Mouse (Mus musculus): ENCODE results near the gene Trpv2. TPM values are rescaled to one million over a fixed set of nuclear protein-coding genes. Genes with fewer than 3 reads are reported as not detected.

The Trpv2 gene
- total RNA-seq, 1 experiment from 2014 or later, result 24.5 TPM

DNA sequence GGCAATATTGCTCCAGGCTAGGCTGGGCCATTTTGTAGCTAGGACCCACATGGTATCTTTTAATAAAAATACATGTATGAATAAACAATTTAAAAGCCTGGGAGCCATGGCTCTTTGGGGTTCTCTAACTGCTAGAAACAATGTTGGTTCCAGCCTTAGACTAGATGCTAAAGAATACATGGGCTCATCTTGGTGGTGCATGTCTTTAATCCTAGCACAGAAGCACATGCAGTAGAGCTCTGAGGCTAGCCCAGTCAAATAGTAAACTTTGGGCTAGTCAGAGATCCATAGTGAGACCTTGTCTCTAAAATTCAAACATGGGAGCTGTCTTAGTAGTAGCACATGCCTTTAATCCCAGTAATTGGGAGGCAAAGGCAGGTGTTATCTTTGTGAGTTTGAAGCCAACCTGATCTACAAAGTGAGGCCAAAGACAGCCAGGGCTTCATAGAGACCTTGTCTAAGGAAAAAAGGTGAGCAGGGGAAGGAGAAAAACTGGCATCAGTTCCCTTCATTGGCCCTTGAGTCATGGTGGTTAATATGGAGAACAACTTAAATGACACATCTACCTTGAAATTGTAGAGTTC, 19.3 kb upstream of the Trpv2 start:
- ATAC-seq (replicated peaks in 1 of 2; ENCODE audit: insufficient read depth in 1 of 2, low FRiP score in 2 of 2, low TSS enrichment in 1 of 2, low read depth in 1 of 2, poor library complexity in 2 of 2, severe bottlenecking in 2 of 2), result no peak

DNA sequence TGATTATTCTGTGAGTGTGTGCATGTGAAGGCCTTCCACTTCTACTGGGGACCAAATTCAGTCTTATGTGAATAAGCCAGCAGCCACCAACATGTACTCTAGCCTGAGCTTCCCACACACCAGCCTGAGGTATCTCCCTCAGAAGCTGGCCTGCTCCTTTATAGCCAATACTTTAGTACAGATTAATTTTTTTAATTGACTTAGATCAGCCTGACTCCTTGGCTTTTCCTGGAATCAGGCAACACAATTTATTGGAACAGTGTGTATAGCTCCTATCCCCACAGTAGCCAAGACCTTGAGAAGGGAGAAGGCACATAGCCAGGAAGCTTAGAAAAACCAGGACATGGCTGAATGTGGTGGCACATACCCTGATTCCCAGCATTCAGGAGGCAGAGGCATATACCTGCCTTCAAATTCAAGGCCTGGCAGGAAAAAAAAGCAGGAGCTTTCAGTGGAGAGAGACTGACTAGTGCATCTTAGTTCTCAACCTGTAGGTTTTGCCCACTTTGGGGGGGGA, 18.3 kb upstream of the Trpv2 start:
- no peak for ATAC-seq (replicated peaks in 1 of 2; ENCODE audit: insufficient read depth in 1 of 2, low FRiP score in 2 of 2, low TSS enrichment in 1 of 2, low read depth in 1 of 2, poor library complexity in 2 of 2, severe bottlenecking in 2 of 2)

DNA sequence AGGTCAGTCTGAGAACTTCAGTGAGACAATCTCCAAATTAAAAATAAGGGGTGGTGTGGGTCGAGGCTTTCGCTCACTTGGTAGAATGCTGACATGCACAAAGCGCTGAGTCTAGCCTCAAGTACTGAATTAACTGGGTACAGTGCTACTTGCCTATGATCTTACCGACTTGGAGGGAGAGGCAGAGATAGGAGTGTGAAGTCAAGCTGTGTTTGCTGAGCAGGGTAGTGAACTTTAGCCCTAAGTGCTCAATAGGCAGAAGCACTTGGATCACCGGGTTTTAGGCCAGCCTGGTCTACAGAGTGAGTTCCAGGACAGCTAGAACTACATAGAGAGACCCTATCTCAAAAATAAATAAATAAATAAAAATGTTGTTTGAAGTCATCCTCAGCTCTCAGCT, 17.1 kb upstream of the Trpv2 start:
- ATAC-seq (replicated peaks in 1 of 2; ENCODE audit: insufficient read depth in 1 of 2, low FRiP score in 2 of 2, low TSS enrichment in 1 of 2, low read depth in 1 of 2, poor library complexity in 2 of 2, severe bottlenecking in 2 of 2), result no peak

DNA sequence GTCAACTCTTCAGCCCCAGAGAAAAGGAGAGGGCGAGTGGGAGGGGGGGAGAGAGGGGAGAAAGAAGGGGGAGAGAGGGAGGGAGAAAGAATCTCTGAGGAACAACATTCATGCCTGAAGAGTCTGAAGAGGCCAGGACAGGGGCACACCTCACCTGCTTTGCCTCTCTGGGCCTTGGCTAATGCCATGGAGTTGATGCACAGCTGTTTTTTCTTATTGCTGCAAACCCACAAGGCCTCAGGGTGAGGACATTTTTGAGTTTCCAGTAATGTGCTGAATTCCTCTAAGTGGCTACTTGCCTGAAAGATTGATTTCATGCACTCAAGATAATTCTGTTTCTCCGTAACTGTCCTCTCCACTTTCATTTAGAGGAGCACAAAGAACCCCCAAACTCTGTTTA, 16.1 kb upstream of the Trpv2 start:
- ATAC-seq (replicated peaks in 1 of 2; ENCODE audit: insufficient read depth in 1 of 2, low FRiP score in 2 of 2, low TSS enrichment in 1 of 2, low read depth in 1 of 2, poor library complexity in 2 of 2, severe bottlenecking in 2 of 2), result no peak

DNA sequence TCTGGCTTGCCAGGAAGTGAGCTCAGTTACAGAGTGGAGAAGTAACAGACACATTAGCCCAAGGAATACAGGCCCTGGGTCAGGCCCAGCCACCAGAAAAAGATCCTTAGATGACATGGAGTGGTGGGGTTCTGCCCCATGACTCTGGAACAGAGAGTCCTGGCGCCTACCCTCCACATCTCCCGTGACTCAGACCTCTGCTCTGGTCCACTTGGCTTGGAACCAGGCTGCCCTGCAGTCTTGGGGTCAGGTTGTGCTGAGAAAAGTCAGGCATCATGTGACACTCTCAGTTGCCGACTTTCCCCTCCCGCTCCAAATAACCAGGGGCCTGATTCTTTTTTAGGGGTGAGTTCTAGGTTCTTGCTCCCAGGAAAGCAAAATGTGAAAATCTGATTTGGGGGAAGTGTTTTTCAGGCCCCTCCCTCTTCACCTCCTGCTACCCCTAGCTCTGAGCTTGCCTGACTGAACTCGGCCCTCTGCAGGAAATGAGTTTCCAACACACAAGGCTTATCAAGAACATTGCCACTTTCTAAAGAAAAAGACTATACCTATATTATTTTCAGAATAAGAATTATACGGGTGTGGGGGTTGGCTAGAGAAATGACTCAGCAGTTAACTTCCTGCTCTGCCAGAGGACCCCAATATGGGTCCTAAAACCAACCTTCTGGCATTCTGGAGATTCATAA, 15.2 kb upstream of the Trpv2 start:
- ATAC-seq (replicated peaks in 1 of 2; ENCODE audit: insufficient read depth in 1 of 2, low FRiP score in 2 of 2, low TSS enrichment in 1 of 2, low read depth in 1 of 2, poor library complexity in 2 of 2, severe bottlenecking in 2 of 2), result no peak; a peak in 1 of 4 replicates

DNA sequence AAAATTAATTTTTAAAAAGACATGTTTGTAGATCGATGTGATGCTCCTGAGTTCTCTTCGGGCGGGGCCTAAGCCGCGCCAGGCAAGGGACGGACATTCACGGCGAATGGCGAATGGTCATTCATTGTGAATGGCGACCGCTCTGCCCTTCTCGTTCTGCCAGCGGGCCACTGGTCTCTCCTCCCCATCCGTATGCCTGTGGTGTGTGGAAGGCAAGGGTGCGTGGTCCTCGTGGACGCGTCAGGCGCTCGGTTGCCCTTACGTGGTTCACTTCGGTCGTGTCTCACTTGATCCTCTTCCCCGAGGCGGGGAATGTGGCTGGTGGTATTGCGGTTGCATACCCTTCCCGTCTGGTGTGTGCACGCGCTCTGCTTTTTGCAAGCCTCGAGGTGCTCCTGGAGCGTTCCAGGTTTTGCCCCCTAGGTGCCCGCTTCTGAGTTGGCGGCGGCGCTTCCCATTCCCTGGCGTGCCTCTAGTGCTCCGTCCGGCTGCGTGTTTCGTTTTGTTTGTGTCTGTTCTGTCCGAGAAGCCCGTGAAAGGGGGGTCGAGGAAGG, 13.7 kb upstream of the Trpv2 start:
- ATAC-seq (replicated peaks in 1 of 2; ENCODE audit: insufficient read depth in 1 of 2, low FRiP score in 2 of 2, low TSS enrichment in 1 of 2, low read depth in 1 of 2, poor library complexity in 2 of 2, severe bottlenecking in 2 of 2), result peak in 1 of 2 experiments; percentile 40; a peak in 1 of 4 replicates

DNA sequence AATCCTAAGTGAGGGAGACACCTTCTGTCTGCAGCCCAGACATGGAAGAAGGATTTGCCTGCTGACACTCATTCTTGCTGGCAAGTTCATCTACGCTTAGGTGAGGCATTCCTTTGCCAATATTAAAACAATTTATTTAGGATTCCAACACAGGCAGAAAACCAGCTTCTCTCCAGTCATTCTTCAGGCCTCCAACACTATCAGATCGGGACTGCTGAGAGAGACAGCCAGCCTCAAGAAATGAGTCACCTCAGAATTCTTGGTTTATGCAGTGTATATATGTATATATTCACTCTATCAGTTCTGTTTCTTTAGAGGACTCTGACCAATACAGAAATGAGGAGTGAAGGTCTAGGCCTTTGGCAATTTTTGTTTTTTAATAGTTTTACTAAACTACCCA, 10.7 kb upstream of the Trpv2 start:
- ATAC-seq (replicated peaks in 1 of 2; ENCODE audit: insufficient read depth in 1 of 2, low FRiP score in 2 of 2, low TSS enrichment in 1 of 2, low read depth in 1 of 2, poor library complexity in 2 of 2, severe bottlenecking in 2 of 2), result no peak

DNA sequence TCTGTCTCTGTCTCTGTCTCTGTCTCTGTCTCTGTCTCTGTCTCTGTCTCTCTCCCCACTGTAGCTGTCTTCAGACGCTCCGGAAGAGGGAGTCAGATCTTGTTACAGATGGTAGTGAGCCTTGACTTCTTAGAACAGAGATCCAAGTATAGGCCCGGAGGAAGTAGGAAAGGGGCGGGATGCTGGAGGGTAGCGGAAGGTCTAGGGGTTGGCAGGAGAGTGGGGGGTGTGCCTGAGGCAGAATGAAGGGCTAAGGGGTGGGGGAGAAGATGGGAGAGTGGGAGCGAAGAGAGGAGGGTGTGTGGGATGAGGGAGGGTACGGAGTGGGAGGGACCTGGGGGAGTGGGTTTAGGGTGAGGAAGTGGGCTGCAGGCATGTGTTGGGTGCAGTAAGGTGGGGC, 8.5 kb upstream of the Trpv2 start:
- no peak for ATAC-seq (replicated peaks in 1 of 2; ENCODE audit: insufficient read depth in 1 of 2, low FRiP score in 2 of 2, low TSS enrichment in 1 of 2, low read depth in 1 of 2, poor library complexity in 2 of 2, severe bottlenecking in 2 of 2)

DNA sequence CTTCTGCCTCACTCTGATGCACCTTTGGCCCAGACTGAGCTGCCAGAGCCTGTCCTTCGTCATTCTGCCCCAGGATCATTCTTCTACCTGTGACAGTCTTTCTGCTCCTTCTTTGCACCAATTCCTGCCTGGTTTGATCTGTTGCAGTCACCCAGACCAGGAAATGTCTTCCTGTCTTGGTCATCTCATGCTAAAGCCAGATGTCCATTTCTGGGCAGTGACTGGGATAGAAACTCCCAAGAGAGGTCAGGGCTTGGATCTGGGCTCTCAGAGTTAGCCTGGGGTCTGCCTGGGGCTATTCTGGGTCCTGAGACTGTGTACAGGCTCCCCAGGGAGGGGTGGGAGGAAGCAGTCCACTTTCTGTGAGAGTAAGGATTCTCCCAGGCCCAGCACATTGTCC, 8.1 kb upstream of the Trpv2 start:
- ATAC-seq (replicated peaks in 1 of 2; ENCODE audit: insufficient read depth in 1 of 2, low FRiP score in 2 of 2, low TSS enrichment in 1 of 2, low read depth in 1 of 2, poor library complexity in 2 of 2, severe bottlenecking in 2 of 2), result no peak

DNA sequence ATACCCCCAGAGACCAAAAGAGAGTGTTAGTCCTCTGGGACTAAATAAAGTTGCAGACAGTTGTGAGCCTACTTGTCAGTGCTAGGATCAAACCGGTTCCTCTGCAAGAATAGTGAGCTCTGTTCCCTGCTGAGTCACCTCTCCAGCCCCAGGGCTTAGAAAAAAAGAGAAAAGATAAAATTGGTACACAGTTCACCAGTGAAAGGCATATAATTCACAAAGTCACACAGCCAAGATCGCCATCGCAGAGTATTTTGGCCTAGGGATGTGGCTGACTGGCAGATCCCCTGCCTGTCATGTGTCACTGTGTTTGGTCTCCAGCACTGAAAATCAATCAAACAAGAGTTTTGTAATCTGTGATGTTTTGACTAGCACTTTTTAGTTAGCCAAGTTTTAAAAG, 6.0 kb upstream of the Trpv2 start:
- ATAC-seq (replicated peaks in 1 of 2; ENCODE audit: insufficient read depth in 1 of 2, low FRiP score in 2 of 2, low TSS enrichment in 1 of 2, low read depth in 1 of 2, poor library complexity in 2 of 2, severe bottlenecking in 2 of 2), result no peak

DNA sequence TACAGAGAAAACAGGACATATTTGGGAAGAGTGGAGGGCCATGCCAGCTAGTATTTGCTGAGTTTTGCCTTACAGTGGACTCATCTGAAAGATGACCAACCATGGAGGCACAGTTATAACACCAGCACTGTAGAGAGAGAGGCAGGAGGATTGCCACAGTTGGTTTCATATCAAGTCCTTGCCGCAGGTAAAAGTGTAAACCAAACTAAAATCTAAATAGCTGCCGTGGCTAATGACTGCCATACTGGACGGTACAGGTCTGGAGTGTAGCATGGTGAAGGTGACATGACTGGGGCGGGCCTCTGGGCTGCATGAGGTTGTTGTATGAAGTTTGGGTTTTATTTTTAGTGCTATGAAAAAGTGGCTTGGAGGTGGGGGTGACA, 408 bp downstream of the Trpv2 start:
- ATAC-seq (replicated peaks in 1 of 2; ENCODE audit: insufficient read depth in 1 of 2, low FRiP score in 2 of 2, low TSS enrichment in 1 of 2, low read depth in 1 of 2, poor library complexity in 2 of 2, severe bottlenecking in 2 of 2), result no peak

DNA sequence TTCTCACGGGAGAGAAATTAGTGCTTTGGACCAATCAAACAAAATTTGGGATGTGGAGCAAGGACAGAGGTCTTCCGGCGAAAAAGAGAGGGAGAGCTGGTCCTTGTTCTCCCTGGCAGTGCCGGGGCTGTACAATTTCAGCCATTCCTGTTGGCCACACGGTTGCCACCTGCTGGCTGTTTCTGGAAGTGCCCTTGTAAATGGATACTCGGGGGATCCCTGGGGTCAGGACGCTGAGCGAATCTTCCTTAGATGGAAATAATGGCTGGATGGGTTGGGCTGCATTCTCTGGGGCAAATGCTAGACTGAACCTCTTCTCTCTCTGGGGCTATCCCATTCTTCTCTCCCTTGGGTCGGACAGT, 992 bp downstream of the Trpv2 start:
- ATAC-seq (replicated peaks in 1 of 2; ENCODE audit: insufficient read depth in 1 of 2, low FRiP score in 2 of 2, low TSS enrichment in 1 of 2, low read depth in 1 of 2, poor library complexity in 2 of 2, severe bottlenecking in 2 of 2), result peak; percentile 42 to 58; a peak in 2 of 4 replicates

DNA sequence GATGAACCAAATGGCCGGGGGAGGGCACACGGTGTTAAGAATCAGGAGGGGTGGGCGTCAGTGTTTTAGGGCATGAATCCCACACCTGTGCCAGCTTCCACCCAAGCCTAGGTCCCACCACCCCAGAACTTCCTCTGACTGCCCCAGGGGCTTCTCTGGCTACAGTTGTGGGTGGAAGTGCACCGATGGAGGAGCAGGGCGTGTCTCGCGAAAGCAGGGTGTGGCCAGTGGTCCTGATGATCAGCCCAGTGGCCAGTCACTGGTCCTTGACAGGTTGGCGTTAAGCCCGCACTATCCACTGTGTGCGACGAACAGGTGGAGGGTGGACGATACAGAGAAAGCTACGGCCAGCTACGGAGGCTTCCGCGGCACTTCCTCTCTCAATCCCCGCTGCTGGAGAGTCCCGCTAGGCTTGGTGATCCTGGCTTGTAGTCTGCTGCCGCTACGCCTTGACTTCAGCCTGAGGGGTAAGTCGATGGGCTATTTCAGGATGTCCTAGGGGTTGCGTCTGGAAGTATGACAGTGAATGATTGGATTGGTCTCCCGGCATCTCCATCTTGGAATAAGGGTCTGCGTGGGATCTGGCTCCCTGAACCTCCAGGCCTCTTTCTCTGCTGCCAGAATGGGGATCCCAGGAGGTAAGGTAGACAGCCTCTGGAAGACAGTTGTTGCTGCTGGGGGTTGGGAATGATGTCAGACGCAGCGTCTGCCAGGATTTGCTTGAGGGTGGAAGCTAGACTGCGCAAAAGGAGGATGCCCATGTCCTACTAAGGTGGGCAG, 1.6 kb downstream of the Trpv2 start:
- peak in 1 of 2 experiments; percentile 34; a peak in 2 of 4 replicates for ATAC-seq (replicated peaks in 1 of 2; ENCODE audit: insufficient read depth in 1 of 2, low FRiP score in 2 of 2, low TSS enrichment in 1 of 2, low read depth in 1 of 2, poor library complexity in 2 of 2, severe bottlenecking in 2 of 2)

DNA sequence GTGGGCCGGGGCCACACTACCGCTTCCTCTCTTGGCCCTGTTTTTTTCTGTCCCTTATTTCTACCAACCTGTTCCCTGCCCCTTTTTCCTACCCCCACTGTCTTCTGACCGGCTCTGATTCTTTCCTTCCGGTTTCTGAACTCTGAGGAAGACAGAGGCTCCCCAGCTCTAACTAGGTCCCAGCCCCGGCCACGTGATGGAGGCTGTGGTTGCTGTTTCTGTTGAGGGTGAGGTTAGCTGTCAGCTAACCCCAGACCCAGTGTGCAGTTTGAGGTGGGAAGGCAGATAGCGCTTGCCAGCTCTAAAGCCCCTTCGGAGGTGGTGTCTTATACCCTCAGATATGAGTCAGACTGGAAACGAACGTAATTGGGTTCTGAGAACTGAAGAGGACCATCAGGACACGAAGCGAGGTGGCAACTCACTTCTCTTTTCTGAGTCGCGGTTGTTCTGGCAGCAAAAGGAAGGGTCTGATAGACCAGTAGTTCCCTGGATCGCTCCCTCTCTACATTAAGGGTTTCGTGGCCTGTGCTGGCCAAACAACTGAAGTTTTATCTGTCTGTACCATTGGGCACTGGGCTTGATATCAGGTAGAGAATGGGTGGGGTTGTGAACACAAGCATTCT, 2.4 kb downstream of the Trpv2 start:
- ATAC-seq (replicated peaks in 1 of 2; ENCODE audit: insufficient read depth in 1 of 2, low FRiP score in 2 of 2, low TSS enrichment in 1 of 2, low read depth in 1 of 2, poor library complexity in 2 of 2, severe bottlenecking in 2 of 2), result peak; percentile 57 to 76

DNA sequence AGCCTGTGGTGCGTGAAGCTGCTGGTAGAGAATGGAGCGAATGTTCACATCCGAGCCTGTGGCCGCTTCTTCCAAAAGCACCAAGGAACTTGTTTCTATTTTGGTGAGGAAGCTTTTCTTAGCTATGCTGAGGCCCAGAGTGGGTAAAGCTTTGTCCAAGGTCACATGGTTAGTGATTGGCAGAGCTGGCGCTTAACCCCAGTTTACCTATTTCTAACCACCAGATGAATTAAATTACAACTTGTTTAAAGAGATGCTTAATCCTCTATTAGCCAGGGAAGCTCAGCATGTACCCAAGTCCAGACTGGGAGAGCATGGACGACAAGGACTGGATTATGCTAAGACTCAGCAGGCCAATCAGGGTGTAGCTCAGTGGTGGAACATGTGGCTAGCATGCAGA, 8.7 kb downstream of the Trpv2 start:
- no peak for ATAC-seq (replicated peaks in 1 of 2; ENCODE audit: insufficient read depth in 1 of 2, low FRiP score in 2 of 2, low TSS enrichment in 1 of 2, low read depth in 1 of 2, poor library complexity in 2 of 2, severe bottlenecking in 2 of 2)

DNA sequence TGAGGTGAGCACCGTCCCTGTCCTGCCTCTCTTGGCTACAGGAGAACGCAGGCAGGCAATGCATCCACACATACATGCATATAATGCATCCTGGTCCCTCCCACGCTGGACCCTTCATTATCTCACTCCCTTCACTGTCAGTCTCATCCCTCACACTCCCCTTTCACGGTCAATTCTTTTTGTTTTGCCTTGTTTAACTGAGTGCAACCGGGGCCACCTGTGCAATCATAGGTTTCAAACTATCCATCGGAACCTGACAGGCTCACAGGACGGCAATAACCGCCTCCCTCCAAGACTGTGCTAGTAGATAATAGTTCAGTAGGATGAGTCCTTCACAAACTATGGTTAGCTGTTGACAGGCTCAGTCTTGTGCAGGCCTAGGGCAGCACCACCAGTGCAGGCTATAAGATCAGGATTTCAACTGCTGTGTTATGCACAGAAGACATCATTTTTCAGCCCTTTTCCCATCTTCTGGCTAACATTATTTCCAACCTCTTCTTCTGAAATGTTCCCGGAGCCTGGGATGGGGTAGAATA, 10.5 kb downstream of the Trpv2 start:
- no peak for ATAC-seq (replicated peaks in 1 of 2; ENCODE audit: insufficient read depth in 1 of 2, low FRiP score in 2 of 2, low TSS enrichment in 1 of 2, low read depth in 1 of 2, poor library complexity in 2 of 2, severe bottlenecking in 2 of 2)

DNA sequence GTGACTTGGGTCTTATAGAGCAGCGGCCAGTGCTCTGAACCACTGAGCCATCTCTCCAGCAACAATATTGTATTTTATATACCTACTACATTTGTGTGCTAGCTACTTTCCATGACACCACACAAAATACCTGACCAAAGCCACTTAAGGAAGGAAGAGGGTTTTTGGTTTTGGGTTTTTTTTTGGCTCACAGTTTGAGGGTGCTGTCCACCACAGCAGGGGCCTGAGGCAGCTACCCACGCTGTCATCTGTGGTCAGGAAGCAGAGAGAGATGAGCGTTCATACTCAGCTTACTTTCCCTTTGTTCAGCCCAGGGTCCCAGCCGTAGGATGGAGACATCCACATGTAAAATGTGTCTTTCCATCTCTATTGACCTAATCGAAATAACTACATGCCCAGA, 12.7 kb downstream of the Trpv2 start:
- no peak for ATAC-seq (replicated peaks in 1 of 2; ENCODE audit: insufficient read depth in 1 of 2, low FRiP score in 2 of 2, low TSS enrichment in 1 of 2, low read depth in 1 of 2, poor library complexity in 2 of 2, severe bottlenecking in 2 of 2)
